Mouse (Mus musculus) erythroblast, embryonic 14.5 days (primary cell): ENCODE measurements around the gene Lrrc31.

ENCODE experiments used
- GATA1 ChIP-seq: IDR thresholded peaks from 2 replicates; pipeline ENCODE4 v1.6.1; 2012; ENCODE audit warnings: low read length, inconsistent platforms, mixed read lengths
- TAL1 ChIP-seq: IDR thresholded peaks from 3 replicates; pipeline ENCODE4 v1.6.1; 2012; ENCODE audit warnings: low read length, inconsistent platforms, mixed read lengths

- TF ChIP-seq GATA1 (no peak), TAL1 (no peak)
Measured at GRCm38 (mm10) chr3:30646761-30647160, 52.9 kb downstream of the Lrrc31 start.
